Mouse (Mus musculus): ENCODE results near the gene Dennd1b. TPM values are rescaled to one million over a fixed set of nuclear protein-coding genes. Genes with fewer than 3 reads are reported as not detected.

The Dennd1b gene
- polyA plus RNA-seq, 1 experiment from 2014 or later: 9.2 TPM

GRCm38 (mm10) chr1:138930856-138931255 is 32.4 kb upstream of the Dennd1b start:
- WGBS: 85% methylated on average over 3 of the region's 3 CpGs
- Histone ChIP-seq H3K36me3 (ENCODE audit: control insufficient read depth, insufficient read depth, low read length) (no peaks in the 10 kb centered on the region), H3K27me3 (ENCODE audit: control insufficient read depth, insufficient read depth, low read depth, low read length) (no peaks in the 10 kb centered on the region), H3K4me3 (ENCODE audit: low read depth, low read length) (no peak overlapping the region), H3K4me1 (ENCODE audit: control insufficient read depth, insufficient read depth, low read length) (no peaks in the 10 kb centered on the region), H3K9me3 (replicated peaks; ENCODE audit: control insufficient read depth, low read length, poor library complexity, severe bottlenecking) (no peaks in the 10 kb centered on the region), H3K9ac (ENCODE audit: low read depth, low read length) (no peak overlapping the region), H3K27ac (ENCODE audit: low read length) (no peak overlapping the region), H3K4me2 (ENCODE audit: low read length) (no peak overlapping the region)
- ATAC-seq: no peak

- WGBS: 85% methylated on average over 6 of the region's 6 CpGs
These were observed 27.1 kb upstream of the Dennd1b start for GRCm38 (mm10) chr1:138936169-138936568.

DNA sequence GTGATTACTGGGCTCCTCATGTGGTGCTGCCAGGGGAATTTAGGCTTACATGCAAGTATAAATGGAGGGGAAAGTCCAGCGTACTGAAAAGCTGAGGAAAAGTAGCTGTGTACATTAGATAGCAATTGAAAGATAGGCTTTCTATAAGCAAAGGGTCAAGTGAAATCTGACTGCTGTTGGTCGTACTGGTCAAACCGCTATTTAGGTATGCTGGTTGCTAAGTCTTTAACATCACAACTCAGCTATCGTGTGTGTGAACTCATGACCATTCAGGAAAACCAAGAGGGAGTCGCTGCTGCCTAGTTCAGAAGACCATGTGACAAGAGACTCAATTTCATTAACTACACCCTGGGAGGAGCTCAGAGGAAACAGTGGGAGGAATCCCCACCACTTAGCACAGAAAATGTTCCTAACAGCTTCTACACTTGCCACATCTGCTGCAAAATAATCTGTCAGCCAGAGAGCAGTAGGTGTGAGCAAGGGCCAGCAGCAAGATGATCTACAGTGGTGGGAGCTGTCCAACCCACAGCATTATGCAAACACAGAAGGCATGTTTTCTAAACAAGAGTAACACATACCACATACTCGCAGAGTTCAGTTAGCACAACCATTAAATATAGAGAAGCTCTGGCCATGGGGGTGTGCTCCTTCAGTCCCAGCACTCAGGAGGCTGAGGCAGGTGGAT is 25.4 kb upstream of the Dennd1b start:
- no peak overlapping the region for H3K9ac ChIP-seq (ENCODE audit: low read depth, low read length)
- 81% methylated on average over 6 of the region's 6 CpGs for WGBS
- H3K36me3 ChIP-seq (ENCODE audit: control insufficient read depth, insufficient read depth, low read length): no peaks in the 10 kb centered on the region
- no peaks in the 10 kb centered on the region for H3K9me3 ChIP-seq (replicated peaks; ENCODE audit: control insufficient read depth, low read length, poor library complexity, severe bottlenecking)
- H3K4me3 ChIP-seq (ENCODE audit: low read depth, low read length): no peak overlapping the region
- no peak overlapping the region for H3K4me2 ChIP-seq (ENCODE audit: low read length)
- no peaks in the 10 kb centered on the region for H3K4me1 ChIP-seq (ENCODE audit: control insufficient read depth, insufficient read depth, low read length)
- no peaks in the 10 kb centered on the region for H3K27me3 ChIP-seq (ENCODE audit: control insufficient read depth, insufficient read depth, low read depth, low read length)
- ATAC-seq: no peak
- no peak overlapping the region for H3K27ac ChIP-seq (ENCODE audit: low read length)

More at GRCm38 (mm10) chr1:138936169-138936568, 27.1 kb upstream of the Dennd1b start:
- Histone ChIP-seq H3K4me2 (ENCODE audit: low read length) (no peak overlapping the region), H3K9ac (ENCODE audit: low read depth, low read length) (no peak overlapping the region), H3K9me3 (replicated peaks; ENCODE audit: control insufficient read depth, low read length, poor library complexity, severe bottlenecking) (no peaks in the 10 kb centered on the region), H3K4me3 (ENCODE audit: low read depth, low read length) (no peak overlapping the region), H3K27ac (ENCODE audit: low read length) (no peak overlapping the region), H3K4me1 (ENCODE audit: control insufficient read depth, insufficient read depth, low read length) (no peaks in the 10 kb centered on the region), H3K36me3 (ENCODE audit: control insufficient read depth, insufficient read depth, low read length) (no peaks in the 10 kb centered on the region), H3K27me3 (ENCODE audit: control insufficient read depth, insufficient read depth, low read depth, low read length) (no peaks in the 10 kb centered on the region)
- ATAC-seq: no peak

DNA sequence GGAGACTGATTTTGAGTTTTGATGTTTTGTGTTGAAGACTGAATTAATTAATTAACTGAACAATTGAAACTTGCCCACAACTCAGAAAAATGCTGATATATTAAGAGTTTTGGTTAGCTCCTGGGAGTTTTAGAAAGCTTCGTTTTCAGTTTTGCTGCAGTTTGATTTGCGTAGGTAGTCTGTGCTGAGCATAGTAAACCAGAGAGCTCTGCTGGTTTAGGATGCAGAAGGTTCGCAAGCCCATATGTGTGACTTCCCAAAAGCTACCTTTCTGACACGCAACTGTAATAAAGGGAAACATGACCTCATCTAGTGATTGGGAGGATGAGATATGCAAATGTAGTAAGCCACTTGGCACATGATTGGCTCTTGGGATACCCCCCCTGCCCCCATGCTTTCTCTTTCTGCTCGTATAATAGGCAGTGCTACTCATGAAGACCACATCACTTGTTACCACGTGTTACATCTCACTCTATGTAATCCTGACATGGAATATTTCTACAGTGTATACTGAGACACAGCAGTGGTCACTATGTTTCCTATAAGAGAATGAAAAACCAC is 23.6 kb upstream of the Dennd1b start:
- no peak overlapping the region for H3K4me3 ChIP-seq (ENCODE audit: low read depth, low read length)
- H3K27me3 ChIP-seq (ENCODE audit: control insufficient read depth, insufficient read depth, low read depth, low read length): no peaks in the 10 kb centered on the region
- no peaks in the 10 kb centered on the region for H3K9me3 ChIP-seq (replicated peaks; ENCODE audit: control insufficient read depth, low read length, poor library complexity, severe bottlenecking)
- H3K27ac ChIP-seq (ENCODE audit: low read length): no peak overlapping the region
- ATAC-seq: no peak
- H3K9ac ChIP-seq (ENCODE audit: low read depth, low read length): no peak overlapping the region
- no peaks in the 10 kb centered on the region for H3K4me1 ChIP-seq (ENCODE audit: control insufficient read depth, insufficient read depth, low read length)
- no peak overlapping the region for H3K4me2 ChIP-seq (ENCODE audit: low read length)
- no peaks in the 10 kb centered on the region for H3K36me3 ChIP-seq (ENCODE audit: control insufficient read depth, insufficient read depth, low read length)
- 68% methylated on average over 6 of the region's 6 CpGs for WGBS

- WGBS: 95% methylated on average over 8 of the region's 8 CpGs
- H3K36me3 ChIP-seq (ENCODE audit: control insufficient read depth, insufficient read depth, low read length): no peaks in the 10 kb centered on the region
- ATAC-seq: no peak
- H3K9ac ChIP-seq (ENCODE audit: low read depth, low read length): no peak overlapping the region
- no peaks in the 10 kb centered on the region for H3K9me3 ChIP-seq (replicated peaks; ENCODE audit: control insufficient read depth, low read length, poor library complexity, severe bottlenecking)
- no peaks in the 10 kb centered on the region for H3K4me1 ChIP-seq (ENCODE audit: control insufficient read depth, insufficient read depth, low read length)
- H3K4me3 ChIP-seq (ENCODE audit: low read depth, low read length): no peak overlapping the region
- no peaks in the 10 kb centered on the region for H3K27me3 ChIP-seq (ENCODE audit: control insufficient read depth, insufficient read depth, low read depth, low read length)
- no peak overlapping the region for H3K27ac ChIP-seq (ENCODE audit: low read length)
- no peak overlapping the region for H3K4me2 ChIP-seq (ENCODE audit: low read length)
These were observed 22.8 kb upstream of the Dennd1b start for GRCm38 (mm10) chr1:138940407-138940806.

DNA sequence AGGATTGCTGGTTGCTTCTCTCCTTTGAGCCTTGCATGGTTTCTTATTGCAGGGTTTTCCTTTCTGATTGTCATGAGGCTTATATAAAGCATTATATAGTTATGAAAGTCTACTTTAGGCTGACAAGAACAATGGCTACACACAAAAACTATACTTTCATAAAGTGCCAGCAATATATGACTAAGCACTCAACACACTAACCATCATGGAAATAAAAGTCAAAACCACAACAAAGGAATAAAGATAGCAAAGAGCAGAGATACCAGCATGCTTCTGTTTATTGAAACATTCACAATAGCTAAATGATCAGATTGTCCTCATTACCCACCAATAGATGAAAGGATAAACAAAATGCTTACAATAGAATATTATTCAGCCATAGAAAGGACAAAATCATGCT is 11.1 kb upstream of the Dennd1b start:
- no peak for ATAC-seq
- no peak overlapping the region for H3K9ac ChIP-seq (ENCODE audit: low read depth, low read length)
- H3K4me3 ChIP-seq (ENCODE audit: low read depth, low read length): no peak overlapping the region
- H3K4me2 ChIP-seq (ENCODE audit: low read length): no peak overlapping the region
- no peaks in the 10 kb centered on the region for H3K9me3 ChIP-seq (replicated peaks; ENCODE audit: control insufficient read depth, low read length, poor library complexity, severe bottlenecking)
- no peaks in the 10 kb centered on the region for H3K4me1 ChIP-seq (ENCODE audit: control insufficient read depth, insufficient read depth, low read length)
- no peaks in the 10 kb centered on the region for H3K36me3 ChIP-seq (ENCODE audit: control insufficient read depth, insufficient read depth, low read length)
- no peak overlapping the region for H3K27ac ChIP-seq (ENCODE audit: low read length)
- H3K27me3 ChIP-seq (ENCODE audit: control insufficient read depth, insufficient read depth, low read depth, low read length): no peaks in the 10 kb centered on the region

GRCm38 (mm10) chr1:138954978-138955377 is 8.3 kb upstream of the Dennd1b start:
- Histone ChIP-seq H3K4me2 (ENCODE audit: low read length) (no peak overlapping the region), H3K36me3 (ENCODE audit: control insufficient read depth, insufficient read depth, low read length) (no peaks in the 10 kb centered on the region), H3K4me1 (ENCODE audit: control insufficient read depth, insufficient read depth, low read length) (no peaks in the 10 kb centered on the region), H3K27ac (ENCODE audit: low read length) (no peak overlapping the region), H3K27me3 (ENCODE audit: control insufficient read depth, insufficient read depth, low read depth, low read length) (no peaks in the 10 kb centered on the region), H3K9ac (ENCODE audit: low read depth, low read length) (no peak overlapping the region), H3K4me3 (ENCODE audit: low read depth, low read length) (no peak overlapping the region), H3K9me3 (replicated peaks; ENCODE audit: control insufficient read depth, low read length, poor library complexity, severe bottlenecking) (no peaks in the 10 kb centered on the region)
- ATAC-seq: no peak
- WGBS: 89% methylated on average over 5 of the region's 5 CpGs

DNA sequence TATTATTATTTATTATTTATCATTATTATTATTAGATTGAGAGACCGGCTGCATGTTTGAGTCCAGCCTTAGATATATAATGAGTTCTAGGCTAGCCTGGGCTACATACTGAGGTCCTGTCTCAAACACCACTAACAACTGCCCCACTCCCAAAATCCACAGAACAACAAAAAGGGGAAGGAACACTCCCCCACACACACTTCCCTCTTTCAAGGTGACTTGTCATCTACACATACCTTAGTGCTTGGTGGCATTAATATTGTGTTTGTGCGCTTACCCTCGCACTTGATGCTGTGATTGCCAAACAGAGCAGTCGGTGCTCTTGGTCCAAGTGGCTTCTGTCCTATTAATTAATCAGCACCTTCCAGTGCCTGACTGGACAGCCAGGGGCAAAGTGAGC is 7.8 kb upstream of the Dennd1b start:
- WGBS: 87% methylated on average over 4 of the region's 4 CpGs
- H3K9me3 ChIP-seq (replicated peaks; ENCODE audit: control insufficient read depth, low read length, poor library complexity, severe bottlenecking): no peaks in the 10 kb centered on the region
- H3K27me3 ChIP-seq (ENCODE audit: control insufficient read depth, insufficient read depth, low read depth, low read length): no peaks in the 10 kb centered on the region
- no peak for ATAC-seq
- H3K36me3 ChIP-seq (ENCODE audit: control insufficient read depth, insufficient read depth, low read length): no peaks in the 10 kb centered on the region
- no peak overlapping the region for H3K4me3 ChIP-seq (ENCODE audit: low read depth, low read length)
- H3K9ac ChIP-seq (ENCODE audit: low read depth, low read length): no peak overlapping the region
- no peak overlapping the region for H3K27ac ChIP-seq (ENCODE audit: low read length)
- no peaks in the 10 kb centered on the region for H3K4me1 ChIP-seq (ENCODE audit: control insufficient read depth, insufficient read depth, low read length)
- no peak overlapping the region for H3K4me2 ChIP-seq (ENCODE audit: low read length)

GRCm38 (mm10) chr1:138956511-138956910 is 6.7 kb upstream of the Dennd1b start:
- H3K4me1 ChIP-seq (ENCODE audit: control insufficient read depth, insufficient read depth, low read length): no peaks in the 10 kb centered on the region
- H3K27me3 ChIP-seq (ENCODE audit: control insufficient read depth, insufficient read depth, low read depth, low read length): no peaks in the 10 kb centered on the region
- no peak for ATAC-seq
- no peak overlapping the region for H3K27ac ChIP-seq (ENCODE audit: low read length)
- H3K9ac ChIP-seq (ENCODE audit: low read depth, low read length): no peak overlapping the region
- no peak overlapping the region for H3K4me3 ChIP-seq (ENCODE audit: low read depth, low read length)
- H3K9me3 ChIP-seq (replicated peaks; ENCODE audit: control insufficient read depth, low read length, poor library complexity, severe bottlenecking): no peaks in the 10 kb centered on the region
- no peaks in the 10 kb centered on the region for H3K36me3 ChIP-seq (ENCODE audit: control insufficient read depth, insufficient read depth, low read length)
- no peak overlapping the region for H3K4me2 ChIP-seq (ENCODE audit: low read length)
